Mouse (Mus musculus): ENCODE results near the gene Scamp3. TPM values are rescaled to one million over a fixed set of nuclear protein-coding genes. Genes with fewer than 3 reads are reported as not detected.

Gene Scamp3
- 116 and 120 TPM in 2 replicates for polyA plus RNA-seq (2015; fragmentation: Nextera tagmentation; extraction: Ambion mirVana)

DNA sequence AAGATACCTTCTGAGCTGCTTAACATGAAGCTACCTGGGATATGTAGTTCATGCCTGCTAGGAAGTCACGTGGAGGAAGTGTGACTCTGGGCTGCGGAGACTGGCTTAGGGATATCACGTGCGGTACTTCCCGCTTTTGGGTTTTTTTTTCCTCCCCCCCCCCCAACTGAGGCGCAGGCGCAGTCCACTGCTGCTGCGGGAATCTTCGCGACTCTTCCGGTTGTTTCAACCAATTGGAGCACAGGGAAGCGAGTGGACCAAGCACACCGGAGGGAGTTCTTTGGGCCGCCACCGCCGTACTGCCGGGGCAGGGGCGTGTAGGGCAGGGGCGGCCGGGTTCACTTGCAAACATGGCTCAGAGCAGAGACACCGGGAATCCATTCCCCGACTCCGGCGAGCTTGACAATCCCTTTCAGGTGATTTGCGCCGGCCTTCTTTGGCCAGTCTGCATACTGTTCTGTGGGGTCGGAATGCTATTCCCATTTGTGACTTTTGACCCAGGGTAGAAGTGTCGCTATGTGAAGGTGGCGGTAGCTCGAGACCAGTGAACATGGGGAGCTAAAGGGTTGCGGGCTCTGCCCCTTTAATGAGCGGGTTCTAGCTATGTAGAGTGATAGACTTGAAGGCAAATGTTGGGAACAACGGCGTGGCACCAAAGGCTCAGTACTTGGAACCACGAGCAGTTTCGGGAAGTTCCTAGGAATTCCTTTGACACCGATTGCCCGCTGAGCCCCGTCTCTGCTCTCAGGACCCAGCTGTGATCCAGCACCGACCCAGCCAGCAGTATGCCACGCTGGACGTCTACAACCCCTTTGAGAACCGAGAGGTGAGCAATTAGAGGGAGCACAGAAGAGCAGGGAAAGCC lies at the start of gene Scamp3:
TSS of gene Scamp3 (plus strand) at position 232 of the 865 bp plus-strand sequence.
- peak within 1 kb of the TSS; percentile 81 for H3K4me3 ChIP-seq
- WGBS = under 1% methylated on average over 43 of the region's 43 CpGs
- no peaks in the 10 kb centered on the region for H3K27me3 ChIP-seq
- H3K9ac ChIP-seq (replicated peaks) = peak within 1 kb of the TSS; percentile 71
- H3K36me3 ChIP-seq = peaks cover 74% of the 10 kb centered on the region
- H3K4me1 ChIP-seq = peaks cover 22% of the 10 kb centered on the region
- peak within 1 kb of the TSS; percentile 96 for H3K4me2 ChIP-seq (replicated peaks)
- peak; percentile 97 for ATAC-seq (replicated peaks)
- no peaks in the 10 kb centered on the region for H3K9me3 ChIP-seq
- peak within 1 kb of the TSS; percentile 74 for H3K27ac ChIP-seq (replicated peaks)

- no peak overlapping the region for H3K9ac ChIP-seq (replicated peaks)
- H3K4me3 ChIP-seq = no peak overlapping the region
- 88% methylated on average over 3 of the region's 3 CpGs for WGBS
- H3K4me1 ChIP-seq = peaks cover 6% of the 10 kb centered on the region; the same call in 1 of the 2 replicates
- H3K9me3 ChIP-seq = no peaks in the 10 kb centered on the region
- no peaks in the 10 kb centered on the region for H3K27me3 ChIP-seq
- H3K27ac ChIP-seq (replicated peaks) = no peak overlapping the region
- no peaks in the 10 kb centered on the region for H3K36me3 ChIP-seq
- no peak overlapping the region for H3K4me2 ChIP-seq (replicated peaks)
- ATAC-seq (replicated peaks) = no peak
Measured at GRCm38 (mm10) chr3:89129908-89130307, 47.4 kb upstream of the Scamp3 start.

DNA sequence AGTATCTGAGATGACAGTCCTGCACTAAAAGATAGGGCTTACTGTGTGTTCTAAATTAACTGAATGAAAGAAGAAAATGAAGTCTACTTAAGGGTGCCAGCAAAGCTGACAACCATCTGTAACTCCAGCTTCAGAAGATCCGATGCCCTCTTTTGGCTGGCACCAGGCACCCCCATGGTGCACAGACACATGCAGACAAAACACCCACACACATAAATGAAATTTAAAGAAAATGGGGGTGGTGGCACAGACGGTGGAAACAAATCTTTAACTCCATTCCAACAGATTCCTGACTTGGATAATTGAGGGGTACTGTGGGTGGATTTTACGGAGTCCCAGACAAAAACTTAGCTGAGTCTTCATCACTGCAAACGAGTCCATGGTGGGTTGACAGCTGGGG lies 45.5 kb upstream of the Scamp3 start:
- Histone ChIP-seq H3K27ac (replicated peaks) (no peak overlapping the region), H3K36me3 (no peaks in the 10 kb centered on the region), H3K9me3 (no peaks in the 10 kb centered on the region), H3K4me3 (no peak overlapping the region), H3K4me2 (replicated peaks) (peak overlapping the region; percentile 55), H3K27me3 (no peaks in the 10 kb centered on the region), H3K9ac (replicated peaks) (no peak overlapping the region), H3K4me1 (peaks cover 6% of the 10 kb centered on the region; the same call in 1 of the 2 replicates)
- ATAC-seq (replicated peaks) = no peak; the same call in 1 of the 2 replicates
- WGBS = 24% methylated on average over 4 of the region's 4 CpGs

DNA sequence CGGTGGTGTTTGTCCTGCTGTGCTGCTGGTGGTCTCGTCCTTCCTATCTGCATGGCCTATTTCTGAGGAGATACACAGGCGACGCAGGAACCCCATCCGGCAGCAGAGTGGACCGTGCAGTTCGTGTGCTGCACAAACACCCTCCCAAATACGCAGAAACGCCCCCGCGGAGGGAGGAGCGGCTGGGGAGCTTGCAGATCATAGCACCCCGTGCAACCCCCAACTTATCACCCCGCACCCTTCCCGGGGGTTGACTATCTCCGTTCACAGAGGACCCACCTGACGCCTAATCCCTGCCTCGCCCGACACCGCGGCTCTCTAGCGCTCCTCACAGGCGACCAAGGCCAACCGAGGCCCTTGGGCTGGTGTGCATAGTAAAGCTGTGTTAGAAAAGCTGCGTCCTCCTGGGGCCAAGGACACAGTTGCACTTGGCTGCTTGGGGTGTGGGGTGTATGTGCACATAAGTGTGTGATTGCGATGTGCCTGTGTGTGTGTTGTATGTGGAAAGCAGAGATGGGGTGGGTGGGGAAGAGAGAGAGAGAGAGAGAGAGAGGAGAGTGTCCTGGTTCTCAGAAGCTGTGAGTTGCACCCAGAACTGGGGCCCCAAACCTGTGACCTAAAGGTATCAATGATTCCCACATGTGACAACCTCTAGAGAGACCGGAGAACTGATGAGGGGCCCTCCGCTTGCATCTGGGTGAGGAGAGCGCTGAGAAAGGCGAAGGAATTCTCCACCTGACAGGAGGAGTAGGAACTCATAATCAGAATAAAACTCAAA lies 44.8 kb upstream of the Scamp3 start:
- peak; percentile 60; the same call in 1 of the 2 replicates for ATAC-seq (replicated peaks)
- no peaks in the 10 kb centered on the region for H3K9me3 ChIP-seq

DNA sequence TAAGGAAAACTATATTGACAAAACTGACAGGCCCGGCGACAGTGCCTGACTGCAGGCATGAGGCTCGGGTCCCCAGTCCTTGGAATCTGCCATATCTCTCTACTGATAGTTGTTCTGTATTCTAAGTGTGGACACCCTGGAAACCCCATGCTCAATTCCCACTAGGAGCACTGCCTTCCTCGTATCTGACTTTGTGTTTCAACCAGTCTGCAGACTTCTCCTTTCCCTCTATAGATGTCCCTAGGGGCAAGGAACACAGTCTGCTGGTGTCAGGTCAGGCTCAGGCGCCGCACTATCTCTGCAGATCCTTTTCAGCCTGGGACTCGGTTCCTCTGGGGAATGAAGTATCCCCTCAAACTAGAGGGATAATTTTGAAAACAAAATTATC lies 44.2 kb upstream of the Scamp3 start:
- no peak overlapping the region for H3K4me2 ChIP-seq (replicated peaks)
- no peaks in the 10 kb centered on the region for H3K27me3 ChIP-seq
- ATAC-seq (replicated peaks) = no peak
- no peak overlapping the region for H3K27ac ChIP-seq (replicated peaks)
- H3K4me3 ChIP-seq = no peak overlapping the region
- H3K4me1 ChIP-seq = peaks cover 6% of the 10 kb centered on the region; the same call in 1 of the 2 replicates
- H3K9me3 ChIP-seq = no peaks in the 10 kb centered on the region
- H3K9ac ChIP-seq (replicated peaks) = no peak overlapping the region
- H3K36me3 ChIP-seq = no peaks in the 10 kb centered on the region
- WGBS = 81% methylated on average over 7 of the region's 7 CpGs

More for the DNA sequence above, 44.8 kb upstream of the Scamp3 start:
- H3K36me3 ChIP-seq = no peaks in the 10 kb centered on the region
- no peaks in the 10 kb centered on the region for H3K27me3 ChIP-seq
- peaks cover 6% of the 10 kb centered on the region; the same call in 1 of the 2 replicates for H3K4me1 ChIP-seq
- peak overlapping the region; percentile 55 for H3K4me2 ChIP-seq (replicated peaks)
- 18% methylated on average over 29 of the region's 30 CpGs for WGBS
- no peak overlapping the region for H3K27ac ChIP-seq (replicated peaks)
- peak overlapping the region; percentile 33 for H3K9ac ChIP-seq (replicated peaks)
- H3K4me3 ChIP-seq = peak overlapping the region; percentile 32

- no peak overlapping the region for H3K4me2 ChIP-seq (replicated peaks)
- no peak for ATAC-seq (replicated peaks)
- H3K4me1 ChIP-seq = peaks cover 6% of the 10 kb centered on the region; the same call in 1 of the 2 replicates
- H3K36me3 ChIP-seq = no peaks in the 10 kb centered on the region
- no peaks in the 10 kb centered on the region for H3K9me3 ChIP-seq
- H3K9ac ChIP-seq (replicated peaks) = no peak overlapping the region
- WGBS = 95% methylated on average over 1 of the region's 1 CpGs
- H3K27ac ChIP-seq (replicated peaks) = no peak overlapping the region
- no peak overlapping the region for H3K4me3 ChIP-seq
- no peaks in the 10 kb centered on the region for H3K27me3 ChIP-seq
Measured at GRCm38 (mm10) chr3:89133752-89134151, 43.5 kb upstream of the Scamp3 start.

DNA sequence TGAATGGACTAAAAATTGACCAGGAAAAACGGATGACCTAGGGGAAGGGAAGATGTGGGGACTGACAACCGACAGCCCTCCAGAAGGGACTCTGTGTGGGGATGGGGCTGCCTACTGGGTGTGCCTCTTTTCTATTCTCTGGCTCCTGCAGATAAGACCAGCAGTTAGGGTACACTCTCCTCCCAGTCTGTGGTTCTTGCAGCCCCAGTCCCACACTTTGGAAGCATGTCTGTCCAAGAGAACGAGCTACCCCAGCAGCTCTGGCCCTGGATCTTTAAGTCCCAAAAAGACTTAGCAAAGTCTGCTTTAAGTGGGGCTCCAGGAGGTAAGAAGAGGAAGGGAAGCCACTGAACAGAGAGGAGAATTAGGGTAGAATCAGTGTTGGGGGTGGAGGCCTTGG lies 41.3 kb upstream of the Scamp3 start, which contains the start of gene Pklr:
TSS of gene Pklr (plus strand) at position 185 of the 400 bp plus-strand sequence.
- 55% methylated on average over 3 of the region's 3 CpGs for WGBS
- no peak within 1 kb of the TSS for H3K9ac ChIP-seq (replicated peaks)
- no peaks in the 10 kb centered on the region for H3K27me3 ChIP-seq
- no peak within 1 kb of the TSS for H3K27ac ChIP-seq (replicated peaks)
- H3K9me3 ChIP-seq = no peaks in the 10 kb centered on the region
- H3K36me3 ChIP-seq = no peaks in the 10 kb centered on the region
- H3K4me1 ChIP-seq = peaks cover 6% of the 10 kb centered on the region; the same call in 1 of the 2 replicates
- no peak for ATAC-seq (replicated peaks)
- no peak within 1 kb of the TSS for H3K4me3 ChIP-seq
- no peak within 1 kb of the TSS for H3K4me2 ChIP-seq (replicated peaks)

- H3K27ac ChIP-seq (replicated peaks) = no peak overlapping the region
- no peak overlapping the region for H3K9ac ChIP-seq (replicated peaks)
- no peak overlapping the region for H3K4me2 ChIP-seq (replicated peaks)
- H3K36me3 ChIP-seq = no peaks in the 10 kb centered on the region
- 42% methylated on average over 9 of the region's 9 CpGs for WGBS
- peaks cover 6% of the 10 kb centered on the region; the same call in 1 of the 2 replicates for H3K4me1 ChIP-seq
- H3K27me3 ChIP-seq = no peaks in the 10 kb centered on the region
- H3K9me3 ChIP-seq = no peaks in the 10 kb centered on the region
- no peak for ATAC-seq (replicated peaks)
- H3K4me3 ChIP-seq = no peak overlapping the region
Measured at GRCm38 (mm10) chr3:89136365-89136764, 40.9 kb upstream of the Scamp3 start.

DNA sequence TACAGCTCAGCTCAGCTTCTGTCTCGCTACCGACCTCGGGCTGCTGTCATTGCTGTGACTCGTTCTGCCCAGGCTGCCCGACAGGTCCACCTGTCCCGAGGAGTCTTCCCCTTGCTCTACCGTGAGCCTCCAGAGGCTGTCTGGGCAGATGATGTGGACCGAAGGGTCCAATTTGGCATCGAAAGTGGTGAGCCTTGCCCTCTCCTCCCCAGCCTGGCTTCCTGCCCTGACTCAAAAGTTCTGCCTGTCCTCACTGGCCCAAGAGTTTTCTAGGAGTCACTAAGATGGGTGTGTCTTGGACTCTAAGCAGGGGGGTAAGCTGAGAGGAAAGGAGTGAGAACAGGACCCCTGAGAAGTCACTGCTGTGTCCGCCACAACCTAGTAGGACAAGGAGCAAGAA lies 32.5 kb upstream of the Scamp3 start:
- H3K4me2 ChIP-seq (replicated peaks) = no peak overlapping the region
- H3K36me3 ChIP-seq = no peaks in the 10 kb centered on the region

GRCm38 (mm10) chr3:89145566-89145965 lies 31.7 kb upstream of the Scamp3 start:
- WGBS = 23% methylated on average over 8 of the region's 8 CpGs
- H3K36me3 ChIP-seq = no peaks in the 10 kb centered on the region
- H3K9ac ChIP-seq (replicated peaks) = no peak overlapping the region
- H3K4me2 ChIP-seq (replicated peaks) = no peak overlapping the region
- H3K27me3 ChIP-seq = no peaks in the 10 kb centered on the region
- no peaks in the 10 kb centered on the region for H3K4me1 ChIP-seq
- no peaks in the 10 kb centered on the region for H3K9me3 ChIP-seq
- ATAC-seq (replicated peaks) = no peak
- no peak overlapping the region for H3K4me3 ChIP-seq
- H3K27ac ChIP-seq (replicated peaks) = no peak overlapping the region

More for the DNA sequence above, 32.5 kb upstream of the Scamp3 start:
- H3K9me3 ChIP-seq = no peaks in the 10 kb centered on the region
- no peak for ATAC-seq (replicated peaks)
- H3K9ac ChIP-seq (replicated peaks) = no peak overlapping the region
- H3K27me3 ChIP-seq = no peaks in the 10 kb centered on the region
- H3K4me1 ChIP-seq = no peaks in the 10 kb centered on the region
- H3K4me3 ChIP-seq = no peak overlapping the region
- WGBS = 84% methylated on average over 10 of the region's 10 CpGs
- H3K27ac ChIP-seq (replicated peaks) = no peak overlapping the region

DNA sequence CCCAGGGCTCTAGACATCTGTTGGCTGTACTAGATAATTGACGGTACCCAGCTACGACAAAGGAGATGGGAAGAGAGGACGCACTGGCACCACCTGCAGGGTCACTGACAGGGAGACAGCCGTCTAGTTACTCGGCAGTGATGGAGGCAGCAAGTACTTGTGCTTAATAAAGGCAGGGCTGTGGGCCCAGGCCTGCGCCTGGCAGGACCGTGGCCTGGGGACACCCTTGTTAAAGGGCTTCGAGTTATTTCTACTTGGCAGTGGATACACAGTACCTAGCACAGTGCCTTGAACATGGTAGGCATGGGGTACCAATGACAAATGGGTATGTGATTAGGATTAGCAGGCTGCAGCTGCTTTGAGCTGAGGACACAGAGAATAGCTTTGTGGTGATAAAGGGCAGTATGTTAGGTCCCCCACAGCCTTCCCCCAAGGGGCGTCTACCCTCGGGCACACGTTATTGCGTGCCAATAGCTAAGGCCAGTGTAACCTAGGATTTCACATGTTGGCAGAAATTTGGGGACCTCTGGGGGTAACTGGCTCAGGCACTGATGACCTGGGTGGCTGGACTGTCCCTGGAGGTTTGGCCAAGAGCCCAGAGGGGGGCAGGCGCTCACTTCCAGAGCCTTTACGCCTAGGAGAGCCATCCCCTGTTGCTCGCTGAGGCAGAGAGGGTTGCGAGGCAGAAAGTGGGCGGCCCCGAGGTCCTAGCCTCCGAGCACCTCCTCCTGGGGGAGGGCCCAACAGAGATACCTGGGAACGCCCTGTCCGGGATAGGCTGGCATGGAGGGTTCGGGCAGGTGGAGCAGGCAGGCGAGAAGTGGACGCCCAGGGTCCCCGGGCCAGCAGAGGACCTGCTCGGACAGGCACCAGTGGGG lies 29.9 kb upstream of the Scamp3 start:
- Histone ChIP-seq H3K36me3 (peaks cover 4% of the 10 kb centered on the region; the same call in 1 of the 2 replicates), H3K27ac (replicated peaks) (no peak overlapping the region), H3K4me2 (replicated peaks) (no peak overlapping the region), H3K4me3 (no peak overlapping the region), H3K4me1 (no peaks in the 10 kb centered on the region), H3K9ac (replicated peaks) (no peak overlapping the region), H3K27me3 (no peaks in the 10 kb centered on the region), H3K9me3 (no peaks in the 10 kb centered on the region)
- no peak for ATAC-seq (replicated peaks)
- WGBS = 29% methylated on average over 26 of the region's 26 CpGs

All from forebrain, embryonic 15.5 days (tissue).